Mouse (Mus musculus) left cerebral cortex, adult 2 months (tissue): Measurements from ENCODE around the gene Tmem156. TPM values are rescaled to one million over a fixed set of nuclear protein-coding genes. Genes with fewer than 3 reads are reported as not detected.
"Not testable (repeated sequence)": the region's sequence is repeated elsewhere in the genome, so short reads cannot be mapped to it uniquely, and the experiment has no call there.

Experiments
- DNase-seq, 2 experiments: peaks; one replicate each; pipeline ENCODE4 v3.0.0; 2021 to 2022; ENCODE audit warnings: low spot score in 2 of 2, mixed read lengths in 1 of 2; ENCODE audit errors: extremely low spot score in 1 of 2
- H3K27ac ChIP-seq: fragments of 200-600 bp; 2 replicates; pipeline ENCODE4 v1.8.1; 2022
- H3K4me3 ChIP-seq: fragments of 200-600 bp; 2 replicates; pipeline ENCODE4 v1.8.1; 2022
- CTCF ChIP-seq: fragments of 200-600 bp; IDR thresholded peaks from 2 replicates; pipeline ENCODE4 v1.8.1; 2022; ENCODE audit warnings: antibody characterized with exemption, mild to moderate bottlenecking, moderate library complexity
- intact Hi-C: fragments of 180-260 bp; cut with DNase I; formaldehyde crosslinking; loops from one replicate; pipeline ENCODE4 v1.15.1; 2025
- total RNA-seq, 2 experiments: library from RNA; stranded (reverse); gene quantifications; 2 replicates each; pipeline ENCODE4 v1.2.3; 2021

The Tmem156 gene
- total RNA-seq, 2 experiments from 2014 or later = 0.51 to 0.63 TPM

GRCm38 (mm10) chr5:65113323-65113722 is 21.4 kb upstream of the Tmem156 start:
- Histone ChIP-seq H3K27ac (peak overlapping the region; percentile 53; the same call in 1 of the 2 replicates), H3K4me3 (no peak overlapping the region)
- DNase-seq = no peak
- TF ChIP-seq CTCF = no peak
- intact Hi-C loops = no loop called here

GRCm38 (mm10) chr5:65112225-65112624 is 20.3 kb upstream of the Tmem156 start:
- intact Hi-C loops, DNase-seq, H3K27ac ChIP-seq, H3K4me3 ChIP-seq: not testable (repeated sequence)

GRCm38 (mm10) chr5:65107773-65108432 is 16.0 kb upstream of the Tmem156 start:
- H3K4me3 ChIP-seq = peak overlapping the region; percentile 74
- no peak for DNase-seq
- H3K27ac ChIP-seq = peak overlapping the region; percentile 76
- no peak for TF ChIP-seq CTCF
- intact Hi-C loops = no loop called here

GRCm38 (mm10) chr5:65106876-65107772 is 15.2 kb upstream of the Tmem156 start, which contains the start of gene Klhl5:
TSS of gene Klhl5 (plus strand) at chr5:65107539.
- peak; percentile 82 to 83 for DNase-seq
- peak within 1 kb of the TSS; percentile 76 for H3K27ac ChIP-seq
- intact Hi-C loops = no loop called here
- peak within 1 kb of the TSS; percentile 74 for H3K4me3 ChIP-seq
- no peak; the same call in none of the 2 replicates for TF ChIP-seq CTCF

- no peak overlapping the region for H3K4me3 ChIP-seq
- TF ChIP-seq CTCF = no peak
- no peak for DNase-seq
- intact Hi-C loops = no loop called here
- no peak overlapping the region for H3K27ac ChIP-seq
Measured at GRCm38 (mm10) chr5:65102641-65103042, 10.7 kb upstream of the Tmem156 start.

- no peak for DNase-seq
- H3K4me3 ChIP-seq = no peak overlapping the region
- H3K27ac ChIP-seq = no peak overlapping the region
- TF ChIP-seq CTCF = no peak
- intact Hi-C loops = no loop called here
Measured at GRCm38 (mm10) chr5:65102026-65102640, 10.2 kb upstream of the Tmem156 start.

GRCm38 (mm10) chr5:65101621-65102020 is 9.7 kb upstream of the Tmem156 start:
- intact Hi-C loops = no loop called here
- no peak overlapping the region for H3K4me3 ChIP-seq
- DNase-seq = no peak
- TF ChIP-seq CTCF = no peak
- H3K27ac ChIP-seq = no peak overlapping the region

GRCm38 (mm10) chr5:65101209-65101608 is 9.3 kb upstream of the Tmem156 start:
- Histone ChIP-seq H3K4me3 (no peak overlapping the region), H3K27ac (no peak overlapping the region)
- intact Hi-C loops = no loop called here
- DNase-seq = no peak
- no peak for TF ChIP-seq CTCF

GRCm38 (mm10) chr5:65100002-65100401 is 8.1 kb upstream of the Tmem156 start:
- TF ChIP-seq CTCF = no peak
- DNase-seq = no peak
- Histone ChIP-seq H3K27ac (no peak overlapping the region), H3K4me3 (no peak overlapping the region)
- intact Hi-C loops = no loop called here

- no peak overlapping the region for H3K27ac ChIP-seq
- intact Hi-C loops = no loop called here
- no peak overlapping the region for H3K4me3 ChIP-seq
- TF ChIP-seq CTCF = no peak
- no peak for DNase-seq
Measured at GRCm38 (mm10) chr5:65097457-65097856, 5.5 kb upstream of the Tmem156 start.

- DNase-seq = no peak
- intact Hi-C loops = no loop called here
Measured at GRCm38 (mm10) chr5:65096805-65097204, 4.9 kb upstream of the Tmem156 start.

GRCm38 (mm10) chr5:65096082-65096481 is 4.2 kb upstream of the Tmem156 start:
- H3K4me3 ChIP-seq = no peak overlapping the region
- DNase-seq = no peak
- no peak overlapping the region for H3K27ac ChIP-seq
- TF ChIP-seq CTCF = no peak
- intact Hi-C loops = no loop called here

More at GRCm38 (mm10) chr5:65096805-65097204, 4.9 kb upstream of the Tmem156 start:
- Histone ChIP-seq H3K4me3 (no peak overlapping the region), H3K27ac (no peak overlapping the region)
- no peak for TF ChIP-seq CTCF
